26 mouse cellular contexts compared by ENCODE assay signal in the genomic region with DNA sequence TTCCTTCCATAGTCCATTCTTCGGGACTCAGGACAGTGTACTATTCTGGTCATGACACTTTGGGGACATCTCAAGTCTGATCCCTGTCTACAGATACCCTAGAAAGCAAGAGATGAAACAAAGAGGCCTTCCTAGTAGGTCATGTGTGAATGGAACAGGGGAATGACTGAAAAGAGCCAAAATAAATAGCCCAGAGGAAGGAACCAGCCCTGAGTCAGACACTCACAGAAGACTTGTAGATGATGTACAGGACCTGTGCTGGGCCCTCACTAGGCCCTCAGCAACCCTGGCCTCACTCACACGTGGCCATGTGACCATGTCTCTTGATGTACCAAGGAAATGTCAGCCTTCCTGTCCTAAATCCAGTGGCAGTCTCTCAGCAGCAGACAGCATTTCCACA. TPM values are rescaled to one million over a fixed set of nuclear protein-coding genes. Genes with fewer than 3 reads are reported as not detected.
A peak's percentile ranks its signal among the peaks of the same experiment; 100 is the strongest.
DNase-seq lines count a peak whose midpoint lies in the region; ATAC-seq and TF ChIP-seq lines count a peak whose summit lies in the region.
"Had no signal": no experiment of that assay in that cellular context is flagged by ENCODE, and none has a peak within 500 bp of the region (broad histone marks: within the 10 kb centered on the region; RNA-seq: fewer than 3 reads in every experiment).

No protein-coding gene starts in this region.

- no peaks in the 10 kb centered on the region for H3K9me3 ChIP-seq in hindbrain, embryonic 13.5 days
- H3K9me3 ChIP-seq in hindbrain, embryonic 16.5 days (ENCODE audit: control insufficient read depth, low read length) = no peaks in the 10 kb centered on the region
- H3K9me3 ChIP-seq: embryonic facial prominence, embryonic 12.5 days; heart, embryonic 13.5 days; limb, embryonic 13.5 days; liver, embryonic 12.5 days; midbrain, embryonic 12.5 days had no signal

- intact Hi-C loops in left cerebral cortex, adult 2 months (cut with DNase I) = no loop called here

- no peak for TF ChIP-seq POLR2A in thymus, adult 2 months (IDR thresholded peaks at IDR 0.05; ENCODE audit: control insufficient read depth, extremely low read depth, insufficient read depth, low read length, poor library complexity)

- H3K4me3 ChIP-seq in hindbrain, embryonic 13.5 days = peak overlapping the region; percentile 86
- no peak overlapping the region for H3K4me3 ChIP-seq in hindbrain, embryonic 16.5 days (ENCODE audit: low read length)
- H3K4me3 ChIP-seq in left cerebral cortex, adult 2 months = peak overlapping the region; percentile 74
- no peak overlapping the region for H3K4me3 ChIP-seq in thymus, adult 2 months (ENCODE audit: control insufficient read depth, insufficient read depth, low read length)
- H3K4me3 ChIP-seq: embryonic facial prominence, embryonic 12.5 days; heart, embryonic 13.5 days; limb, embryonic 13.5 days; liver, embryonic 12.5 days; midbrain, embryonic 12.5 days; myocyte had no signal

- H3K36me3 ChIP-seq in hindbrain, embryonic 13.5 days = no peaks in the 10 kb centered on the region
- H3K36me3 ChIP-seq in hindbrain, embryonic 16.5 days (ENCODE audit: control insufficient read depth, insufficient read depth, low read length) = no peaks in the 10 kb centered on the region
- peaks cover under 1% of the 10 kb centered on the region; the same call in 1 of the 2 replicates for H3K36me3 ChIP-seq in thymus, adult 2 months (ENCODE audit: control insufficient read depth, insufficient read depth, low read length)
- H3K36me3 ChIP-seq: embryonic facial prominence, embryonic 12.5 days; heart, embryonic 13.5 days; limb, embryonic 13.5 days; liver, embryonic 12.5 days; midbrain, embryonic 12.5 days had no signal

- H3K4me2 ChIP-seq in hindbrain, embryonic 13.5 days = peak overlapping the region; percentile 82
- H3K4me2 ChIP-seq in hindbrain, embryonic 16.5 days (ENCODE audit: low read length) = no peak overlapping the region
- H3K4me2 ChIP-seq: embryonic facial prominence, embryonic 12.5 days; heart, embryonic 13.5 days; limb, embryonic 13.5 days; liver, embryonic 12.5 days; midbrain, embryonic 12.5 days had no signal

- ATAC-seq in hindbrain, embryonic 13.5 days (ENCODE audit: low FRiP score) = no peak
- no peak for ATAC-seq in hindbrain, embryonic 16.5 days
- ATAC-seq: forebrain, postnatal 0 days; liver, embryonic 12.5 days had no signal

- H3K27me3 ChIP-seq in hindbrain, embryonic 13.5 days = 0 out of 2 replicates have a peak, but pooled peaks cover 5% of the 10 kb centered on the region
- 0 out of 2 replicates have a peak, but pooled peaks cover 2% of the 10 kb centered on the region for H3K27me3 ChIP-seq in hindbrain, embryonic 16.5 days (replicated peaks; ENCODE audit: control insufficient read depth, insufficient read depth, low read length)
- peaks cover 25% of the 10 kb centered on the region for H3K27me3 ChIP-seq in thymus, adult 2 months (ENCODE audit: control insufficient read depth, insufficient read depth, low read length)

- H3K4me1 ChIP-seq in hindbrain, embryonic 13.5 days (replicated peaks) = peaks cover 50% of the 10 kb centered on the region
- peaks cover 43% of the 10 kb centered on the region for H3K4me1 ChIP-seq in hindbrain, embryonic 16.5 days (ENCODE audit: control insufficient read depth, insufficient read depth, low read depth, low read length)
- H3K4me1 ChIP-seq in thymus, adult 2 months (replicated peaks; ENCODE audit: control insufficient read depth, insufficient read depth, low read length) = peaks cover 71% of the 10 kb centered on the region

- WGBS in hindbrain, embryonic 13.5 days = 65% methylated on average over 2 of the region's 2 CpGs
- 68% methylated on average over 2 of the region's 2 CpGs for WGBS in hindbrain, embryonic 16.5 days
- WGBS in thymus, adult 2 months = 57% methylated on average over 2 of the region's 2 CpGs

- peak overlapping the region; percentile 30; the same call in 1 of the 2 replicates for H3K27ac ChIP-seq in hindbrain, embryonic 13.5 days
- no peak overlapping the region for H3K27ac ChIP-seq in hindbrain, embryonic 16.5 days (ENCODE audit: low read depth, low read length)
- H3K27ac ChIP-seq in left cerebral cortex, adult 2 months = peak overlapping the region; percentile 93
- peak overlapping the region; percentile 29; the same call in 1 of the 2 replicates for H3K27ac ChIP-seq in thymus, adult 2 months (ENCODE audit: control insufficient read depth, insufficient read depth, low read length)
- H3K27ac ChIP-seq: embryonic facial prominence, embryonic 12.5 days; heart, embryonic 13.5 days; kidney, postnatal 0 days; limb, embryonic 13.5 days; liver, embryonic 12.5 days; midbrain, embryonic 12.5 days; stomach, postnatal 0 days had no signal

- TF ChIP-seq CTCF in left cerebral cortex, adult 2 months (IDR thresholded peaks at IDR 0.05) = no peak
- TF ChIP-seq CTCF in thymus, adult 2 months (IDR thresholded peaks at IDR 0.05; ENCODE audit: borderline replicate concordance, control insufficient read depth, extremely low read depth, insufficient read depth, low read length, poor library complexity) = no peak

- no peak overlapping the region for H3K9ac ChIP-seq in hindbrain, embryonic 13.5 days
- no peak overlapping the region for H3K9ac ChIP-seq in hindbrain, embryonic 16.5 days (ENCODE audit: low read depth, low read length)
- H3K9ac ChIP-seq: embryonic facial prominence, embryonic 12.5 days; forebrain, postnatal 0 days; heart, embryonic 13.5 days; limb, embryonic 13.5 days; liver, embryonic 12.5 days; midbrain, embryonic 12.5 days had no signal

- DNase-seq in left cerebral cortex, adult 2 months (ENCODE audit: extremely low spot score in 1 of 2, low spot score in 2 of 2) = no peak
- no peak for DNase-seq in left cerebral cortex, adult 8-10 months (ENCODE audit: low spot score in 2 of 2)
- no peak for DNase-seq in thymus, adult 2 months
- no peak for DNase-seq in thymus, postnatal 36 days
- DNase-seq in ovary, postnatal 36 days (ENCODE audit: low spot score) = no peak
- no peak for DNase-seq in cerebellum, adult 9-10 months
- DNase-seq: adrenal gland, postnatal 36 days; cerebellum, adult 9-11 months; forebrain, postnatal 0 days; gastrocnemius, postnatal 25 days; heart, adult 18-20 months; heart, postnatal 14 days; kidney, adult 2 months; layer of hippocampus, postnatal 36 days; lung, adult 18-20 months; lung, postnatal 10 days had no signal

RNA-seq across cellular contexts. Expression of gene Tmem121b, which starts 4.1 kb away (rescaled TPM):
- 3.5 and 3.9 TPM in 2 replicates for polyA plus RNA-seq in hindbrain, embryonic 13.5 days (2015; fragmentation: Nextera tagmentation; extraction: Ambion mirVana)
- 2.6 and 2.7 TPM in 2 replicates for polyA plus RNA-seq in hindbrain, embryonic 16.5 days (2015; fragmentation: Nextera tagmentation; extraction: Ambion mirVana)
- total RNA-seq in left cerebral cortex, adult 2 months (2021) = 10 to 100 TPM; 56.1 to 57.4 TPM
- 10 to 100 TPM; 43.6 to 47.4 (median 46.5) TPM for total RNA-seq in left cerebral cortex, adult 8-10 months (2022)
- polyA plus RNA-seq in thymus, adult 2 months (2012; rRNA removed) = 1.2 and 1.4 TPM in 2 replicates
- total RNA-seq: gastrocnemius, postnatal 25 days; heart, adult 18-20 months had no signal

RNA-seq across cellular contexts. Expression of gene Il17ra, which starts 26.4 kb away (rescaled TPM):
- polyA plus RNA-seq in hindbrain, embryonic 13.5 days (2015; fragmentation: Nextera tagmentation; extraction: Ambion mirVana) = 8.9 and 9.8 TPM in 2 replicates
- 4.9 and 6.1 TPM in 2 replicates for polyA plus RNA-seq in hindbrain, embryonic 16.5 days (2015; fragmentation: Nextera tagmentation; extraction: Ambion mirVana)
- total RNA-seq in left cerebral cortex, adult 2 months (2021) = 10 to 100 TPM; 14.8 to 19.7 TPM
- total RNA-seq in left cerebral cortex, adult 8-10 months (2022) = 10 to 100 TPM; 13.8 to 24.1 (median 17.1) TPM
- 198 and 199 TPM in 2 replicates for polyA plus RNA-seq in thymus, adult 2 months (2012; rRNA removed)

RNA-seq across cellular contexts. Expression of gene Hdhd5, which starts 41.7 kb away (rescaled TPM):
- 13.2 and 15.1 TPM in 2 replicates for polyA plus RNA-seq in hindbrain, embryonic 13.5 days (2015; fragmentation: Nextera tagmentation; extraction: Ambion mirVana)
- polyA plus RNA-seq in hindbrain, embryonic 16.5 days (2015; fragmentation: Nextera tagmentation; extraction: Ambion mirVana) = 16.1 and 16.6 TPM in 2 replicates
- 10 to 100 TPM; 35.2 to 41.0 TPM for total RNA-seq in left cerebral cortex, adult 2 months (2021)
- total RNA-seq in left cerebral cortex, adult 8-10 months (2022) = 10 to 100 TPM; 31.7 to 36.8 (median 33.9) TPM
- polyA plus RNA-seq in thymus, adult 2 months (2012; rRNA removed) = 62.4 and 74.5 TPM in 2 replicates

Comparison
In these comparisons a context has a peak if more than half of its experiments do, and no peak if none do; other contexts are left out.
1. H3K4me3 ChIP-seq: peak in hindbrain, embryonic 13.5 days (single experiment) and left cerebral cortex, adult 2 months (single experiment); none in hindbrain, embryonic 16.5 days (single experiment) and thymus, adult 2 months (single experiment).
2. RNA of gene Il17ra, which starts 26.4 kb away (polyA plus RNA-seq): 198 to 199 TPM in thymus, adult 2 months; 8.9 to 9.8 TPM in hindbrain, embryonic 13.5 days and 4.9 to 6.1 TPM in hindbrain, embryonic 16.5 days; every median in the first group is over 10 times any median in the second.